Mouse (Mus musculus): ENCODE measurements around the gene Tef. TPM values are rescaled to one million over a fixed set of nuclear protein-coding genes. Genes with fewer than 3 reads are reported as not detected.
A peak's percentile ranks its signal among the peaks of the same experiment; 100 is the strongest.

Gene Tef
- total RNA-seq, 2 experiments from 2014 or later: 167 to 181 TPM

DNA sequence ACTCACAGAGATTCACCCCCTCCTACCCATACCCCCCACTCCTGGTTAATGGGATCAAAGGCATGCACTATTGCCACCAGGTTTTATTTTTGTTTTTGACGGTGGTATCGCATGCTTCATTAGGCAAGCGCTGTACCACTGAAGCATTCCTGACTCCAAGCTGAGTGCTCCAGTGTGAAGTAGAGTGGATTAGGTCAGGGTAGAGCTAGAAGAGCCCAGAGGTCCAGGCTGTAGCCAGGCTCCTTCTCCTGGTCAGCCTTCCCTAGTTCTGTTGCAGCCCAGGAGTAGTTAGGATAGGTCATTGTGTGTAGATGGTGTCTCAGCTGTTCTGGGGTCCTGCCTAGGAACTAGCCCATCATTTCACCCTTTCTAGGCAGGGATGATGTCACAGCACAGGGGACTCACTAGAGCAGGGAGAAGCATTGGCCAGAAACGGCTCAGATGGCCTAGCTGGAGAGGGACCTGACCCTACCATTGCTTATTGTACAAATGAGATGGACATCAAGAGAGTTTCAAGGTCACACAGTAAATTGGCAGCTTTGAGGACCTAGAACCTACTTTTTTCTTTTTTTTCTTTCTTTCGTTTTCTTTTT, 42.9 kb downstream of the Tef start:
- DNase-seq: no peak
- intact Hi-C loops (cut with DNase I): no loop called here

GRCm38 (mm10) chr15:81845724-81846123, 43.5 kb downstream of the Tef start:
- intact Hi-C loops (cut with DNase I): no loop called here
- peak in 1 of 2 experiments; percentile 75 for DNase-seq

GRCm38 (mm10) chr15:81846755-81847154, 44.5 kb downstream of the Tef start:
- intact Hi-C loops (cut with DNase I): no loop called here
- peak in 1 of 2 experiments; percentile 36 for DNase-seq

GRCm38 (mm10) chr15:81847161-81847560, 44.9 kb downstream of the Tef start:
- intact Hi-C loops (cut with DNase I): no loop called here
- no peak for DNase-seq

DNA sequence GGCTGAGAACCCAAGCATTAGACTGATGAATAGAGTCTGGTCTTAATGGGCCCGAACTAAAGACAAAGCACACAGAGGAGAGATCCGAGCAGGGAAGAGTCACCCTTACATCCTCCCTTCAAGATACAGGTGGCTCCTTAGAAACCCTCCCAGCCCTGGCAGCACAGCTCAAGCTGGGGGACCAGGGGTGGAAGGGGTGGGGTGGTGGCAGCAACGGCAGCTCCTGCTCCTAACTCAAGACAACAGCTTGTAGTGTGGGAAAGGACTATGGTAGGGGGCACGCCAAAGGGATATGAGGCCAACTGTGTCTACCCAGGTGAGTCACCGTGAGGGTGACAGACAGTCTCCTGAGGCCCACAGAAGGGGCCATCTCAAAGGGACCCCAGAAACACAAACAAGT, 45.6 kb downstream of the Tef start:
- DNase-seq: no peak

GRCm38 (mm10) chr15:81848301-81848700, 46.1 kb downstream of the Tef start:
- intact Hi-C loops (cut with DNase I): no loop called here
- peak in 1 of 2 experiments; percentile 54 for DNase-seq

More for the DNA sequence above, 45.6 kb downstream of the Tef start:
- intact Hi-C loops (cut with DNase I): no loop called here

DNA sequence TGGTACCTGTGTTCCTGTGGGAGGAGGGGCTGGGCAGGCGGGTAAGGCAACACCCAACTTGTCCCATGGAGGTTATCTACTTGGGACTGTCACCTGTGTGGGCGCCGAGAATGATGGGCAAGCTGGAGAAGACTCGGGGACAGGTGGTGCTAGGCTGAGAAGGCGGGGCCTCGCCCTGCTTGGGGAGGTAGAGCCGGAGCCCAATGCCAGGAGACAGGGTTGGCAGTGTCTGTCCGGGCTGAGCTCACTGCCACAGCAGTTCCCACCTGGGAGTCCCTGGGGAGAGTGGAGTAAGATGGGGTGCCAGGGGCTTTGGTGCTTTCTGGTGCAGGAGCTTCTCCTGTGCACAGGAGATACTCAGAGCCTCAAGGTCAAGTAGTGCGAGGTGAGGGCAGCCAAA, 46.9 kb downstream of the Tef start:
- peak in 1 of 2 experiments; percentile 46 for DNase-seq
- intact Hi-C loops (cut with DNase I): no loop called here

DNA sequence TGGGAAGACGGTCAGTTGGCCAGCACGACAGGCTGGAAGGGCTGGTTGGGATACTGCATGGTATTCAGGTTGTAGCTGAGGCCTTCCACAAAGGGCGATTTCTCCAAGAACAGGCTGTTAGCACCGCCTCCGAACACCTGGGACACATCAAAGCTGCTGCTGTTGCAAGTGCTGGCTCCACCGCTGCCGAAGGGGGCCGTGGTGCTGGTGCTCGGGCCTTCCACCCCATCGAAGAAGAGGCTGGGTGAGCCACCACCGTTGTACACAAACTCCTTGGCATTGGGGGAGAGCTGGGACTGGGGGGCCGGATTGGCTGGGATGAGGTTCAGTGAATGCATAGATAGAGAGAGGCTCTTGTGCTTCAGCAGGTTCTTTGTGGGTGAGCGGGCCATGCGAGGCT, 48.5 kb downstream of the Tef start:
- no peak for DNase-seq
- intact Hi-C loops (cut with DNase I): no loop called here

DNA sequence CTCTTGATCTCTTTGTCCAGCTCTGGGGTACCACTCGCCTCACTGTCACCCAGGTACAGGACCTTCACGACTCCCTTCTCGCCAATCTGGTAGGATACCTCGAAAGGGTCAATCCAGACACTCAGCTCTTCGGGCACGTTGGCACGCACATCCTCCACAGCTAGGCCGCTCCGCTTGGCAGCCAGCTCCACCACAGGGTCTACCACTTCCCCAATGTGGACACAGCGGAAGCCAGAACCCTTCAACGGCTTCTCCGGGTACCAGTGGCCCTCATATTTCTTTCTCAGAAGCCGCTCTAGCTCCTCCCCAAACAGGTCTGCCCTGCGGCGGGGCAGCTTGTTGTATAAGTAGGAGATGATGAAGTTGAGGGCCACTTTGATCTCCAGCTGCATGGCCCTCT, 49.2 kb downstream of the Tef start:
- DNase-seq: no peak
- intact Hi-C loops (cut with DNase I): no loop called here

DNA sequence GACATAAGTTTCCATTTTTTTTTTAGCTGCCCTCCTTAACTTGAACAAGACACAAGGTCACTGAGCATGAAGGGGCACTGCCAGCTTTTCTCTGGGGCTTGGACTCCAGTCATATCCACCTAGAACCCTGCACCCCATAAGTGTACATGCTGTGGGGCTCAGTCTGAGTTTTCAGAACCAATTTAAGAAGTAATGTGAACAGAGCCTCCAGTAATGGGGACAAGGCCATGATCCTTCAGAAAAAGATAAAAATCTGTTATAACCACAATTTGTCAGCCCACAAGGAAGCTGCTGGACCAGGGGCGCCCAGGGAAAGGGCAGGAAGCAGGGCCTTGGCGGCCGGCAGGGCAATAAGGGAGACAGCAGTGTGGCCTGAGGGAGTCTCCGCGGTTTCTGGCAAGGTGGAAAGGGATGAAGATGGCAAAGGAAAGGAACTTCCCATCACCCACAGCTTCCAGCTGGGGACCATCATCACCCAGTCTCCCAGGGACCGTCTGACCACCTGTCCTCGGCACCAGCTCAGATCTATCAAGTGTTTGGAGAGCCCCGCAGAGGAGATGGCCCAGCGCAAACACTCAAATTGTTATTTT, 50.3 kb downstream of the Tef start:
- intact Hi-C loops (cut with DNase I): no loop called here
- DNase-seq: no peak

GRCm38 (mm10) chr15:81853081-81853480, 50.9 kb downstream of the Tef start:
- DNase-seq: no peak
- intact Hi-C loops (cut with DNase I): no loop called here

DNA sequence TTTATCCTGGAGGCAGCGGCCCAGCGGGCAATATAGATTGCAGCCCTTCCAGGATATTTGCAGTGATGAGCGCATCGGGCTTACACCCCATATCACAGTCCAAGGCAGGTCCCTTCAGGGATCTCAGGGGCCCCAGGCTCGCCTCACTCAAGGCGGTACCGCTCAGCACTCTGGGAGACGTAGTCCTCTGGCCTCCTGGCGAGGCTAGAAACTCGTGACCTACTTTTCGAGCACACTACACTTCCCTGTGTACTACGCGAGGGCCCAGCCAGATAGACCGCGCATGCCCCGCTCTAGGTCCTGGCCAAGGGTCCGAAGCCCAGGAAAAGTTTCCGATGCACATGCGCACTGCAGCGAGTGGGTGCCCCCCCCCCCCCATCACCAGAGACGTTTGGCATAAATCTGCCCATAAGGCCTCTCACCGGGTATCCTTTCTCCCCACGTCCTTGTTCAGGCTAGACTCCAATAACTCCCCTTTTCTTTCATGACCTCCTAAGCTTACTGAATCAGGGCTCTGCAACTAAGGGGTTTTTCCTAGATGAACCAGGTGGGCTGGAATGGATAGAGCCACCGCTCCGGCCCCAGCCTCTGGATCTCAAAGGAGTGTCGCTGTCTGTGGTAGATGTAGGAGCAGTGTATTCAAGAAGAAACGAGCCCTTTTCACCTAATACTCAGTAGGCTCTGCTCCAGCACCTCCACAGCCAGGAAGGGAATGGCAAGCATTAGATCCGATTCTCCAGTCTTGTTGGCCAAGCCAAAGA, 54.0 kb downstream of the Tef start:
- intact Hi-C loops (cut with DNase I): no loop called here
- peak; percentile 77 to 85 for DNase-seq

GRCm38 (mm10) chr15:81856938-81857723, 54.9 kb downstream of the Tef start:
- intact Hi-C loops (cut with DNase I): no loop called here
- DNase-seq: no peak

DNA sequence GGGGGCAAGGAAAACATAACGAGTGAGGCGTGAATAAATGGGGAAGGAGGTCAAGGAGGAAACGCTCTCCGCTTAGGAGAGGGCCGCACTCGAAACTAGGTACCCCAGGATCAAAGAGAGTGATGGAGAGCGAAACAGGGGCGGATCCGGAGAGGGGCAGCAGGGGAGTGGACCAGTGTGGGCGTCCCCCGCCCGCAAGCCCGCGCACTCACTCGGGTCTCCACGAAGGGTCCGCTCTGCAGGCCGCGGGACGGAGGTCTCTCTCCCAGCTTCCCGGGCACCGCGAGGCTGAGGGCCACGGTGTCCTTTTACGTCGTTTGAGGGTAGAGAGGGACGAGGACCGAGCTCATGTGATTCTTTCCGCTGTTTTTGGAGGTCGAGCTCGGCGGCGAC, 55.5 kb downstream of the Tef start:
- no peak for DNase-seq
- intact Hi-C loops (cut with DNase I): no loop called here

DNA sequence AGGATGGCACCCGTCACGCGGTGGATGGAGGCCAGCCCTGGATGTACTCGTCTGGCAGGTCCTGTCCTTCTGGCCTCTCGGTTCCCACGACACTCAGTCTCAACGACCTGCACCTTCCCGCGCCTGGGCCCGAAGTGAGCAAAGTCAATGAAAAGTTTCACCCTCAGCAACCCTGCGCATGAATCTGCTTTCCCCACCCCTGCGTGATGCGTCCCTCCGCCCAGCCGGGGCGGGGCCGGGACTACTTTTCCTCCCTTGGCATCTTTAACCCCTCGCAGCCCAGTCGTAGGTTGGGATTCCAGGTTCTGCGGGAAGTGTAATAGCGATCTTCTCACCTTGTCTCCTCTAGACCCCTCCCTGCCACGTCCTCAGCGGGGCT, 55.9 kb downstream of the Tef start:
- DNase-seq: peak; percentile 90 to 95
- intact Hi-C loops (cut with DNase I): no loop called here

DNA sequence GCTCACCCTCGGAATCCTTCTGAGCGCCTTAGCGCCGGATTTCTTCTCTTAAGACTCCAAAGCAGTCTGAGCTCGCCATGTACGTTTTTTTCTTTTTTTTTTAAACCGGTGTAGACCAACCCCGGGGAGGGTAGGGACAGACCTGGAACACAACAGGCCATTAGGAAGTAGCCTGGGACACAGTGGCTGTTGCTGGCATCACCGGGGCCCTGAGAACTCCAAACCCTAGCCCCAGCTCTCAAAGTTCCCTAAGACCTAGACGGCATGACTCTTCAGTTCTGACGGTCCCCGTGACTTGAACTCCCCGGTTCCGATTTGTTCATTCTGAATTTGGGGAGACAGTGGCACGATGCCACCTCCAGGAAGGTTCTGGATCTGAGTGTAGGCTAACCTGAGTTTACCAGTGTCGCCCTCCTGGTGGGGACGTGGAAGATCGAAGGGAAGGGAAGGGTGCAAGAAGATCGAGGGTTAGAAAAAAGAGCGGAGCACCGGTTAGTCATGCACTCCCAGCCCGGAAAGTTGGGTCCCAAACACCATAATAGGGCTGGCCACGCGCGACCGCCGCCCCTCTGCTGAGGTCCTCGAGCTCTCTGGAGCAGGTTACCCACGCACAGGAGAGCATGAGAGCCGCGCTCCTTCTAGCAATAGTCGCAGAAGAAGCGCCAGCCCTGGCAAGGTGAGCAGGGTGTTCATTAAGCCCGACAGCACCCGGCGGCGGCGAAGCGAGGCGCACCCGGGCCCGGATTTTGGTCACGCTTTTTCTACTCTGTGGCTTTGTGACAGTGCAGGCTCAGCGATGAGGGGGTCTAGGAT, 56.5 kb downstream of the Tef start, which contains the start of gene Tob2:
Gene Tob2, minus strand, starts transcription at position 280 of the 813 bp plus-strand sequence.
- peak; percentile 51 to 72 for DNase-seq
- intact Hi-C loops (cut with DNase I): loop anchor here (1.0 kb wide), 1 partner anchor 24 kb away; no protein-coding TSS in a partner anchor

GRCm38 (mm10) chr15:81859330-81860255, 57.4 kb downstream of the Tef start:
- DNase-seq: peak; percentile 80
- intact Hi-C loops (cut with DNase I): loop anchor here (1.0 kb wide), 1 partner anchor 25 kb away; no protein-coding TSS in a partner anchor

- no peak for DNase-seq
- intact Hi-C loops (cut with DNase I): no loop called here
Observed at GRCm38 (mm10) chr15:81860471-81861135, 58.4 kb downstream of the Tef start.

All from gastrocnemius, postnatal 36 days (tissue).